Mouse (Mus musculus) stomach, postnatal 0 days (tissue): ENCODE data around the gene Mapkapk3. TPM values are rescaled to one million over a fixed set of nuclear protein-coding genes. Genes with fewer than 3 reads are reported as not detected.
A peak's percentile ranks its signal among the peaks of the same experiment; 100 is the strongest.

Experiments
- ATAC-seq: fragments of 200-750 bp; cut with Nextera tagmentation; 2 replicates; pipeline ENCODE4 v1.8.0; 2017; ENCODE audit not compliant: low FRiP score, low TSS enrichment
- DNase-seq: peaks from one replicate; pipeline ENCODE4 v3.0.0-alpha.2; 2016; ENCODE audit warnings: low spot score
- H3K27ac ChIP-seq: fragments of 300-500 bp; sonication (generic); replicated peaks from 2 replicates; pipeline ENCODE4 v1.5.1; 2014; ENCODE audit warnings: mild to moderate bottlenecking, control low read depth
- H3K27me3 ChIP-seq: fragments of 300-500 bp; sonication (generic); 2 replicates; pipeline ENCODE4 v1.6.1; 2014; ENCODE audit warnings: low read length; ENCODE audit not compliant: control insufficient read depth, insufficient read depth
- H3K36me3 ChIP-seq: fragments of 300-500 bp; sonication (generic); 2 replicates; pipeline ENCODE4 v1.6.1; 2014; ENCODE audit warnings: low read length, mixed read lengths; ENCODE audit not compliant: control insufficient read depth, insufficient read depth
- H3K4me1 ChIP-seq: fragments of 300-500 bp; sonication (generic); replicated peaks from 2 replicates; pipeline ENCODE4 v1.6.1; 2014; ENCODE audit warnings: antibody characterized with exemption; ENCODE audit not compliant: control insufficient read depth, insufficient read depth
- H3K4me2 ChIP-seq: fragments of 300-500 bp; sonication (generic); replicated peaks from 2 replicates; pipeline ENCODE4 v1.6.1; 2014; ENCODE audit warnings: low read depth, mild to moderate bottlenecking, control low read depth, moderate library complexity
- H3K4me3 ChIP-seq: fragments of 300-500 bp; sonication (generic); 2 replicates; pipeline ENCODE4 v1.5.1; 2014; ENCODE audit warnings: low read depth, low read length, control low read depth
- H3K9ac ChIP-seq: fragments of 300-500 bp; sonication (generic); 2 replicates; pipeline ENCODE4 v1.6.1; 2014; ENCODE audit warnings: mild to moderate bottlenecking, low read length, control low read depth, mixed read lengths
- H3K9me3 ChIP-seq: fragments of 300-500 bp; sonication (generic); 2 replicates; pipeline ENCODE4 v1.6.1; 2016; ENCODE audit warnings: low read length; ENCODE audit not compliant: control insufficient read depth
- CTCF ChIP-seq: IDR thresholded peaks from 2 replicates; pipeline ENCODE4 v1.5.1; 2016; ENCODE audit warnings: antibody characterized with exemption, low read depth, mild to moderate bottlenecking, moderate library complexity
- EP300 ChIP-seq: optimal IDR thresholded peaks from 2 replicates; pipeline ENCODE3; 2016; ENCODE audit warnings: antibody characterized with exemption
- WGBS: fragments of 180-500 bp; shearing (Covaris S2); extraction: QIAGEN DNeasy Blood & Tissue Kit; methylation state at CpG from one replicate; pipeline ENCODE4 v1.1.7; 2014; 5-methylcytosine and 5-hydroxymethylcytosine counted together
- polyA plus RNA-seq: library from polyadenylated mRNA; unstranded; fragments of >200 nt; fragmentation: Nextera tagmentation; extraction: Ambion mirVana; gene quantifications from 2 replicates; pipeline ENCODE4 v1.2.1, GENCODE M21; 2015

The Mapkapk3 gene
- polyA plus RNA-seq, 1 experiment from 2014 or later: 32.0 TPM

- DNase-seq (peak; percentile 56), ATAC-seq (peak; percentile 30; the same call in 1 of the 2 replicates)
- Histone ChIP-seq H3K27me3 (no peaks in the 10 kb centered on the region), H3K4me1 (no peaks in the 10 kb centered on the region), H3K9ac (no peak overlapping the region), H3K9me3 (no peaks in the 10 kb centered on the region), H3K4me2 (no peak overlapping the region), H3K4me3 (no peak overlapping the region), H3K36me3 (no peaks in the 10 kb centered on the region), H3K27ac (no peak overlapping the region)
- TF ChIP-seq CTCF: no peak
- TF ChIP-seq EP300: no peak
- 35% methylated on average over 6 of the region's 6 CpGs for WGBS
These were observed 33.9 kb upstream of the Mapkapk3 start for GRCm38 (mm10) chr9:107323558-107323957.

DNA sequence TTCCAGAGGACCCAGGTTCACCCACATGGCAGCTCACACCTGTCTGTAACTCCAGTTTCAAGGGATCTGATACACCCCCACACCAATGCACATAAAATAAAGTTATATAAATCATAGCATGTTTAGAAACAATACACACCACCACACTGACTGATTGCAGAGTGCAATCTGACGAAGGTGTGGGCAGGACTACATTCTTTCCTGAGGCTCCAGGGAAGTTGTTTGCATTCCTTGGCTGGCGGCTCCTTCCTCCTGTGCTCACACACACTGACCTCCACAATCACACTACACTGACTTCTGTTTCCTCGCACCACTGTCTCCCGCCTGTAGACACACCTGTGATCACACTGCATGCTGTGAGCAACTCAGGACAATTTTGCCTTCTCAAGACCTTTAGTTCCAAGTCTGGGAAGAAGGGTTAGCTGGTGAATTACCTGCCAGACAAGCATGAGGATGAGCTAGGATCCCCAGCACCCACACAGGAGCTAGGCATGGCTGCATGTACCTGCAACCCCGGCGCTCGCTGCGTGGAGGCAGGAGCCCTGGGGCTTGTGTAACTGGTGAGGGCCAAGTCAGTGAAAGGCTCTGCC is 32.9 kb upstream of the Mapkapk3 start:
- H3K27me3 ChIP-seq: no peaks in the 10 kb centered on the region
- no peaks in the 10 kb centered on the region for H3K9me3 ChIP-seq
- WGBS: 59% methylated on average over 8 of the region's 8 CpGs
- TF ChIP-seq EP300 (no peak), CTCF (no peak)
- no peaks in the 10 kb centered on the region for H3K36me3 ChIP-seq
- ATAC-seq: peak; percentile 66
- peak; percentile 55 for DNase-seq
- no peak overlapping the region for H3K9ac ChIP-seq
- H3K4me2 ChIP-seq: no peak overlapping the region
- H3K4me3 ChIP-seq: no peak overlapping the region
- no peaks in the 10 kb centered on the region for H3K4me1 ChIP-seq
- H3K27ac ChIP-seq: 0 out of 2 replicates have a peak overlapping the region, but pooled peaks have one; percentile 6

- ATAC-seq (no peak), DNase-seq (no peak)
- TF ChIP-seq CTCF: no peak
- TF ChIP-seq EP300: no peak
- no peaks in the 10 kb centered on the region for H3K27me3 ChIP-seq
- 59% methylated on average over 2 of the region's 2 CpGs for WGBS
- H3K4me1 ChIP-seq: no peaks in the 10 kb centered on the region; the same call in 1 of the 2 replicates
- no peaks in the 10 kb centered on the region for H3K9me3 ChIP-seq
- no peak overlapping the region for H3K4me2 ChIP-seq
- H3K9ac ChIP-seq: no peak overlapping the region
- no peak overlapping the region for H3K4me3 ChIP-seq
- no peaks in the 10 kb centered on the region for H3K36me3 ChIP-seq
- H3K27ac ChIP-seq: no peak overlapping the region
These were observed 26.1 kb upstream of the Mapkapk3 start for GRCm38 (mm10) chr9:107315791-107316190.

DNA sequence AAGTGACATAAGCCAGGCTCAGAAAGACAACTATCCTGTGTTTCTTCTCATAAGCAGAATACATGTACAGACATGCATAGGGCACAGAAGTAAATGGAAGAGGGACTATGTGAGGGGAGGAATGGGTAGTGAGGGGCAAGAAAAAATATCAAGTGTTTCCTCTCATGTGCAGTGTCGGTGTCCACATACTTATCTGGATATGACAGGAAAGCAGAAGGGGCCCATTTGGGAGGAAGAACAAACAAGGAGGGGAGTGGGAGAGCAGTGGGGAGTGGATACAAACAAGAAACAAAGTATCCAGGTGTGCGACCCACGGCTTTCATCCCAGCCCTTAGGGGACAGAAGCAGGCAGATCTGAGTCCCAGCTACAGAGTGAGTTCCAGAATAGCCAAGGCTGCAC is 24.2 kb upstream of the Mapkapk3 start:
- 68% methylated on average over 3 of the region's 3 CpGs for WGBS
- H3K9ac ChIP-seq: no peak overlapping the region

DNA sequence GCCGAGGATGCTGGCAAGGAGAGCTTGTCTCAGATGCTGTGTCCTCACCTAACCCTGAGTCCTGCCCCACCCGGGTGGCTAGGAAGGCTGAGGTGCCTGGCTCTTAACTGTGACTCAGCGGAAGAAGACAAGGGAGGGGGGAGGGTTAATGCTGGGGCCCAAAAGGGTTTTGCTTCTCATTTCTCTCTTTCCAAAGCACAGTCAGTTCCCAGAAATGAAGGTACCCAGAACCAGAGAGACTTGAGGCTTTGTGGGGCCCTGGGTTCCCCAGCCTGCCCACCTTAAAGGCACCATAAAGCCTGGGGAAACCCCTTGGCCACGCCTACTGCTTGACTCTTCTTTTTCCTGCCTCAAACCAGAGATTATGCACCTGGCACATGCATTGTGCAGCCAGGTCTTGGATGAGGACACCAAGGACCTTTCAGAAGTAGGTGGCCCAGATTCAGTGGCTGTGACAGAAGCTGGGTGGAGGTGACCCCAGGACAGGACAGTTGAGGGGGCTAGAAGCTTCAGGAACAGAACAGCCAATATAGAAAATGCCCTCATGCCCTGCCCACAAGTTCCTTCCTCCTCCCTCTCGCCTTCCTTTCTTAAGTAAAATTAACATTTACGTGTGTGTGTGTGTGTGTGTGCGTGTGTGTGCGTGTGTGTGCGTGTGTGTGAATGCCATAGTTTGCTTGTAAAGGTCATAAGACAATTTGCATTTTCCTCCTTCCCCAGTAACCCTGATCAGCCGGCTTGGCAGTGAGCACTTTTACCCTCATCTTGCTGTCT is 23.3 kb upstream of the Mapkapk3 start:
- ATAC-seq: peak; percentile 84
- DNase-seq: peak; percentile 66
- H3K27me3 ChIP-seq: no peaks in the 10 kb centered on the region
- peaks cover 3% of the 10 kb centered on the region for H3K4me1 ChIP-seq
- no peaks in the 10 kb centered on the region for H3K9me3 ChIP-seq
- no peaks in the 10 kb centered on the region for H3K36me3 ChIP-seq
- H3K27ac ChIP-seq: peak overlapping the region; percentile 73
- no peak overlapping the region for H3K9ac ChIP-seq
- no peak for TF ChIP-seq EP300
- no peak for TF ChIP-seq CTCF
- 36% methylated on average over 10 of the region's 10 CpGs for WGBS
- no peak overlapping the region for H3K4me3 ChIP-seq
- 0 out of 2 replicates have a peak overlapping the region, but pooled peaks have one; percentile 5 for H3K4me2 ChIP-seq

More for the DNA sequence above, 24.2 kb upstream of the Mapkapk3 start:
- TF ChIP-seq EP300 (no peak), CTCF (no peak)
- no peaks in the 10 kb centered on the region for H3K36me3 ChIP-seq
- H3K27ac ChIP-seq: no peak overlapping the region
- DNase-seq (no peak), ATAC-seq (no peak)
- H3K4me3 ChIP-seq: no peak overlapping the region
- no peaks in the 10 kb centered on the region; the same call in 1 of the 2 replicates for H3K4me1 ChIP-seq
- H3K4me2 ChIP-seq: no peak overlapping the region
- H3K27me3 ChIP-seq: no peaks in the 10 kb centered on the region
- H3K9me3 ChIP-seq: no peaks in the 10 kb centered on the region

DNA sequence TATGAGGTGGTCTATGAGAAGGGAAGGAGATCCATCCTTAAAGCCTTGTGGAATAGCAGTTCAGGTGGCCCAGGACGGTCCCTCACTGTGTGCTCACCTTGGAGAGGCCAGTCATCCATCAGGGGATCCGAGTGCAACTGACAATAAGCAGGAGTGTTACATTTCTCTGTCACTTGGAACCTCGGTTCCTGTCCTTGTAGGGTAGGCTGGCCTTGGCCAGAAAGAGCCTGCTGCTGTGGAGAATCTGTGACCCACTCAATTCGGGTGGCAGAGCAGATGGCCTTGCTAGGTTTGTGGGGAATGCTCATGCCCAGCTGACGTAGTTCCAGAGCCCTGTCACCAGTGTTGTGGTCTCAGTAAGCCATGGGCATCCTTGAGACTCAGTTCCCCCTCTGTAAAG is 19.9 kb upstream of the Mapkapk3 start:
- Histone ChIP-seq H3K4me3 (no peak overlapping the region), H3K9ac (no peak overlapping the region), H3K27me3 (no peaks in the 10 kb centered on the region), H3K4me1 (peaks cover 12% of the 10 kb centered on the region), H3K36me3 (no peaks in the 10 kb centered on the region), H3K9me3 (no peaks in the 10 kb centered on the region), H3K27ac (no peak overlapping the region), H3K4me2 (no peak overlapping the region)
- ATAC-seq: no peak
- WGBS: 58% methylated on average over 5 of the region's 5 CpGs
- TF ChIP-seq EP300 (no peak), CTCF (no peak)
- no peak for DNase-seq
